ENCODE assay signal across 24 mouse cellular contexts in the genomic region with DNA sequence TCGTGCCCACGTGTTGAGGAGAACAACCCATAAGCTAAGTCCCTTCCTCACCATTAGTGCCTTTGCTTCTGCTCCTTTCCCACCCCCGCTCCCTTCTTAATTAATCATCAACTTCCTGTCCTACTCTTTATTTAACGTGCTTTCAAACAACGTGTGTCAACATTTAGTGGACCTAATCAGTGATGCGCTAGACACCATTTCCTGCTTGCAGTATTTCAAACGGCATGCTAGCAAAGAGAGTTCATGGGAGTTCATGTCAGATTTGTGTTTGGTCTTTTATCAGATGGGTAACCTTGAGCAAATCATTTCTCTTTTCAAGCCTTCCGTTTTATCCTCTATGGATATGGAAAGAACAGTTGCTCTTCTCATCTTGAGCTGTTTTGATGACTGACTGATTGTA.
DNase-seq lines count a peak whose midpoint lies in the region; ATAC-seq and TF ChIP-seq lines count a peak whose summit lies in the region.
"Had no signal": no experiment of that assay in that cellular context is flagged by ENCODE, and none has a peak within 500 bp of the region (broad histone marks: within the 10 kb centered on the region; RNA-seq: fewer than 3 reads in every experiment).

No protein-coding gene starts in this region.

- TF ChIP-seq CTCF in lung, embryonic 14.5 days (IDR thresholded peaks at IDR 0.05; ENCODE audit: low read depth), result no peak
- no peak for TF ChIP-seq CTCF in thymus, adult 2 months (IDR thresholded peaks at IDR 0.05; ENCODE audit: borderline replicate concordance, control insufficient read depth, extremely low read depth, insufficient read depth, low read length, poor library complexity)

- WGBS in heart, embryonic 10.5 days, result 46% methylated on average over 8 of the region's 8 CpGs
- 13% methylated on average over 8 of the region's 8 CpGs for WGBS in lung, embryonic 14.5 days
- 37% methylated on average over 8 of the region's 8 CpGs for WGBS in liver, embryonic 13.5 days (ENCODE audit: insufficient replicate concordance)
- WGBS in thymus, adult 2 months, result 64% methylated on average over 8 of the region's 8 CpGs

- DNase-seq in heart, embryonic 10.5 days (ENCODE audit: low spot score), result no peak
- no peak for DNase-seq in heart, adult 11 months
- DNase-seq in lung, embryonic 14.5 days, result peak; percentile 49
- DNase-seq in lung, postnatal 4 days, result no peak
- DNase-seq in liver, embryonic 13.5 days, result no peak
- peak; percentile 21 for DNase-seq in yolk sac, embryonic 10.5 days (ENCODE audit: low spot score)
- DNase-seq in thymus, adult 2 months, result no peak
- no peak for DNase-seq in gastrocnemius, postnatal 25 days
- DNase-seq: adrenal gland, postnatal 14 days; cerebellum, adult 11 months; cerebellum, postnatal 10 days; forebrain, postnatal 0 days; heart, postnatal 14 days; kidney, adult 11 months; kidney, postnatal 10 days; right cerebral cortex, postnatal 25 days had no signal

- H3K4me3 ChIP-seq in heart, embryonic 10.5 days, result no peak overlapping the region
- H3K4me3 ChIP-seq in lung, embryonic 14.5 days (ENCODE audit: low read depth, low read length), result no peak overlapping the region
- no peak overlapping the region for H3K4me3 ChIP-seq in liver, embryonic 13.5 days (replicated peaks)
- H3K4me3 ChIP-seq in thymus, adult 2 months (ENCODE audit: control insufficient read depth, insufficient read depth, low read length), result no peak overlapping the region
- H3K4me3 ChIP-seq: embryonic facial prominence, embryonic 15.5 days; heart, embryonic 12.5 days; hindbrain, embryonic 13.5 days; left cerebral cortex, adult 2 months; neural tube, embryonic 15.5 days; stomach, embryonic 15.5 days had no signal

- no peak overlapping the region for H3K4me2 ChIP-seq in lung, embryonic 14.5 days
- H3K4me2 ChIP-seq in liver, embryonic 13.5 days, result no peak overlapping the region
- H3K4me2 ChIP-seq: embryonic facial prominence, embryonic 15.5 days; heart, embryonic 12.5 days; hindbrain, embryonic 13.5 days; neural tube, embryonic 15.5 days; stomach, embryonic 15.5 days had no signal

- no peak for ATAC-seq in lung, embryonic 14.5 days (ENCODE audit: insufficient read depth)
- ATAC-seq in liver, embryonic 13.5 days (ENCODE audit: low read depth), result no peak
- ATAC-seq: forebrain, postnatal 0 days; midbrain, embryonic 16.5 days had no signal

- H3K9ac ChIP-seq in lung, embryonic 14.5 days, result no peak overlapping the region
- 0 out of 2 replicates have a peak overlapping the region, but pooled peaks have one; percentile 10 for H3K9ac ChIP-seq in liver, embryonic 13.5 days
- H3K9ac ChIP-seq: embryonic facial prominence, embryonic 15.5 days; forebrain, postnatal 0 days; heart, embryonic 12.5 days; hindbrain, embryonic 13.5 days; neural tube, embryonic 15.5 days; stomach, embryonic 15.5 days had no signal

- no peak for TF ChIP-seq POLR2A in thymus, adult 2 months (IDR thresholded peaks at IDR 0.05; ENCODE audit: control insufficient read depth, extremely low read depth, insufficient read depth, low read length, poor library complexity)

- H3K9me3 ChIP-seq in heart, embryonic 10.5 days, result no peaks in the 10 kb centered on the region
- no peaks in the 10 kb centered on the region for H3K9me3 ChIP-seq in lung, embryonic 14.5 days (ENCODE audit: low read depth, low read length)
- no peaks in the 10 kb centered on the region for H3K9me3 ChIP-seq in liver, embryonic 13.5 days (replicated peaks)
- H3K9me3 ChIP-seq: embryonic facial prominence, embryonic 15.5 days; G1E; heart, embryonic 12.5 days; hindbrain, embryonic 13.5 days; neural tube, embryonic 15.5 days; stomach, embryonic 15.5 days had no signal

- peaks cover 20% of the 10 kb centered on the region for H3K36me3 ChIP-seq in heart, embryonic 10.5 days
- 0 out of 2 replicates have a peak, but pooled peaks cover 6% of the 10 kb centered on the region for H3K36me3 ChIP-seq in lung, embryonic 14.5 days (ENCODE audit: insufficient read depth)
- H3K36me3 ChIP-seq in liver, embryonic 13.5 days, result peaks cover 7% of the 10 kb centered on the region; the same call in 1 of the 2 replicates
- no peaks in the 10 kb centered on the region for H3K36me3 ChIP-seq in thymus, adult 2 months (ENCODE audit: control insufficient read depth, insufficient read depth, low read length)
- H3K36me3 ChIP-seq: G1E had no signal

- H3K4me1 ChIP-seq in heart, embryonic 10.5 days, result peaks cover 19% of the 10 kb centered on the region
- peaks cover 14% of the 10 kb centered on the region for H3K4me1 ChIP-seq in lung, embryonic 14.5 days (ENCODE audit: insufficient read depth)
- peaks cover 26% of the 10 kb centered on the region for H3K4me1 ChIP-seq in liver, embryonic 13.5 days (replicated peaks)
- no peaks in the 10 kb centered on the region for H3K4me1 ChIP-seq in thymus, adult 2 months (replicated peaks; ENCODE audit: control insufficient read depth, insufficient read depth, low read length)
- H3K4me1 ChIP-seq: embryonic facial prominence, embryonic 15.5 days; stomach, embryonic 15.5 days had no signal

- 0 out of 2 replicates have a peak overlapping the region, but pooled peaks have one; percentile 52 for H3K27ac ChIP-seq in heart, embryonic 10.5 days
- no peak overlapping the region for H3K27ac ChIP-seq in lung, embryonic 14.5 days (ENCODE audit: low read depth)
- peak overlapping the region; percentile 53 for H3K27ac ChIP-seq in liver, embryonic 13.5 days
- no peak overlapping the region for H3K27ac ChIP-seq in thymus, adult 2 months (ENCODE audit: control insufficient read depth, insufficient read depth, low read length)
- H3K27ac ChIP-seq: embryonic facial prominence, embryonic 15.5 days; hindbrain, embryonic 13.5 days; left cerebral cortex, adult 2 months; neural tube, embryonic 15.5 days; stomach, embryonic 15.5 days had no signal

- H3K27me3 ChIP-seq in heart, embryonic 10.5 days (ENCODE audit: insufficient read depth, poor library complexity, severe bottlenecking), result no peaks in the 10 kb centered on the region
- H3K27me3 ChIP-seq in lung, embryonic 14.5 days (ENCODE audit: insufficient read depth, low read length), result no peaks in the 10 kb centered on the region
- H3K27me3 ChIP-seq in liver, embryonic 13.5 days, result no peaks in the 10 kb centered on the region
- H3K27me3 ChIP-seq in thymus, adult 2 months (ENCODE audit: control insufficient read depth, insufficient read depth, low read length), result no peaks in the 10 kb centered on the region
- H3K27me3 ChIP-seq: embryonic facial prominence, embryonic 15.5 days; heart, embryonic 12.5 days; hindbrain, embryonic 13.5 days; neural tube, embryonic 15.5 days; stomach, embryonic 15.5 days had no signal

Comparison
In these comparisons a context has a peak if more than half of its experiments do, and no peak if none do; other contexts are left out.
1. DNase-seq: peak in lung, embryonic 14.5 days (single experiment) and yolk sac, embryonic 10.5 days (single experiment); none in heart, embryonic 10.5 days (single experiment), heart, adult 11 months (single experiment), lung, postnatal 4 days (0 of 2), liver, embryonic 13.5 days (single experiment), thymus, adult 2 months (single experiment) and gastrocnemius, postnatal 25 days (single experiment).
2. H3K27ac ChIP-seq: peak in heart, embryonic 10.5 days (single experiment) and liver, embryonic 13.5 days (single experiment); none in lung, embryonic 14.5 days (single experiment) and thymus, adult 2 months (single experiment).